Mouse (Mus musculus) spleen, adult 2 months (tissue): Measurements from ENCODE around the gene Plce1.

Experiments
- CTCF ChIP-seq: fragments of 200-500 bp; IDR thresholded peaks from 2 replicates; pipeline ENCODE4 v1.5.1; 2011; ENCODE audit warnings: mild to moderate bottlenecking, inconsistent platforms; ENCODE audit not compliant: insufficient read depth, insufficient read length, insufficient replicate concordance; ENCODE audit errors: extremely low read depth
- POLR2A ChIP-seq: fragments of 200-500 bp; IDR thresholded peaks from 2 replicates; pipeline ENCODE4 v1.6.1; 2011; ENCODE audit warnings: low read depth, low read length, inconsistent platforms

- TF ChIP-seq POLR2A: no peak
- no peak for TF ChIP-seq CTCF
Observed at GRCm38 (mm10) chr19:38793563-38794045, 312.7 kb downstream of the Plce1 start.
